Mouse (Mus musculus): Measurements from ENCODE around the gene Arfip2. TPM values are rescaled to one million over a fixed set of nuclear protein-coding genes. Genes with fewer than 3 reads are reported as not detected.
A peak's percentile ranks its signal among the peaks of the same experiment; 100 is the strongest.

The Arfip2 gene
- total RNA-seq, 2 experiments from 2014 or later = 13.4 TPM

DNA sequence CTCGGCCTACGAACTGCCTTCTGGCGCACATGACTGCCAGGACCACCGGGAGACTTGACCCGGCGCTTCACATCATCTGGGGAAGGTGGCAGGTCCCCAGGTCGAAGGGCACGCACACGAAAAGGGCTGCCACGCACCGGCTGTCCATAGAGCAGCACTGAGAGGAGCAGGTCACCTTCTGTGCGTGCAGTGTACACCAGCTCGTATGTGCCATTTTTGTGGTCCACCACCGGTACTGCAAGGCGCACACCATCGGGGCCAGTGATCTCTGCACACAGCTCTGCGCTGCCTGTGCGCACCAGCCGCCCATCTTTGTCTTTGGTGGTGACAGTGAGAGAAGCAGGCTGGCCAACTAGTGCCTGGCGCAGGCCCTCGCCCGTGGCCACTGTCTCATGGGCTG is 22.4 kb downstream of the Arfip2 start:
- intact Hi-C loops (cut with DNase I) = no loop called here
- DNase-seq = no peak

DNA sequence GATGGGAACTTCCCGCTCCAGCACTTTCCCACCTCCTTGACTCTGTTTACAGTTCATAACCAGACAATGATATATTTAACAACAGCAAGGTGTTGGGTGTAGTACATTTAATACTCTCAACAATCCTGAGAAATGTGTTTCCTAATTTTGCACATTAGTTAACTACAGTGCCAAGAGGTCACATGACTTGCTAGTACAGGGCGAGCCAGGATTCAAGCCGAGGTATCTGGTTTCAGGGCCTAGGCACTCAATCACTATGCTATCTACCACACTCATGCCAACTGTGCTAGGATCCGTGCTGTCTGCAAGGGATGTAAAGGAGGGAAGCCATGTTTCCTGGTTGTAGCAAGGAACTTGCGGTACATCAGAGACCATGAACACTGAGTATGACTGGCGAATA is 23.7 kb downstream of the Arfip2 start:
- intact Hi-C loops (cut with DNase I) = no loop called here
- no peak for DNase-seq

DNA sequence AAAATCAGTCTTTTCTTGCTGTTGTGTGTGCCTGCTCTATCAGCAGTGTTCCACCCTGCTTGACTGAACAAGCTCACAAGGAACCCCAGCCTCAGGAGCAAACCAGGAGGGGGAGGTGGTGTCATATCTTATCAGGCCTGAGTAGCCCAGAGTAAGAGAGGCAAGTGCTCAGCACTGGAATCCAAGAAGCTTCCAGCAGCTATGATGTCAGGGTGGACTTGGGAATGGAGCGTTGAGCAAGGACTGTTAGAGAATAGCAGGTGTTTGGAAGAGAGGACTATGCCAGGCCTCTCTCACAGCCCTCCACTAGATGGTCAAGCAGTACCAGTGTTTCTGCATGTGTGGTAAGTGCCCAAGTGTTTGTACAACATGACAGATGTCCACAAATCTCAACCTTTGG is 24.5 kb downstream of the Arfip2 start:
- intact Hi-C loops (cut with DNase I) = no loop called here
- no peak for DNase-seq

DNA sequence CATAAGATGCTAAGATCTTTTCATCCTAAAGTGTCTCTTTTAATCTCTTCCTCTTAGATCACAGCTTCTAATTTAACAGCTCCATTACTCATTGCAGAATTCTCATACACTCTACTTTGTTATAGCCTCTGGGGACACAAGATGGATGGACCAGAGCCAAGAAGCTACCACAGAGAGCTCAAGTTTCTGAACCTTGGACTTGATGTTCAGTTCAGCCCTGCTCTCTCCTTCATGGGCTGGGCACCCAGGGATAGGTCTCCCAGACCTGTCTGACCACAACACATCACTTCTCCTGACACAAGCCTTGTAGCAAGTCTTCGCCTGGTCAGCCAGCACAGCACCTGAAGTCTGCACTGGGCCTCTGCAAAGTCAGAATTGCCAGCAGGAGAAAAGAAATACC is 25.8 kb downstream of the Arfip2 start:
- intact Hi-C loops (cut with DNase I) = loop anchor here (5.0 kb wide), 1 partner anchor 38 kb away; the partner anchor contains the start of gene Dnhd1

DNA sequence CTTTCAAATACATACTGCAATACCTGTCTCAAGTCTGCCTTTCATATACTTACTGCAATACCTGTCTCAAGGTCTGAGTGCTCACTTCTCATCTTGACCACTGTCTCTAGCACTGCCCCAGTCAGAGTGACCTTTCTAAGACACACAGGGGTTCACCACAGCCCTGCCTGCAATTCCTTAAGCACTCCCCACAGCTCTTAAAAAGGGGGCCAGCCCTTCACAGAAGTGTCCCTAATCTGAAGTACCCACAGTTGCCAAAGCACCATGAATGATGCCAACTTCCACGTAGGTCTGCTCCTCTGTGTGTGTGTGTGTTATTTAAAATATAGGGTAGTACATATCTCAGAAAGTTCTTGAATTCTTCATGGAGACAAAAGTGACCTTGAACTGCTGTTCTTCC is 28.4 kb downstream of the Arfip2 start:
- no peak for DNase-seq
- intact Hi-C loops (cut with DNase I) = loop anchor here (5.0 kb wide), 1 partner anchor 41 kb away; the partner anchor contains the start of gene Dnhd1

More for the DNA sequence above, 25.8 kb downstream of the Arfip2 start:
- no peak for DNase-seq

DNA sequence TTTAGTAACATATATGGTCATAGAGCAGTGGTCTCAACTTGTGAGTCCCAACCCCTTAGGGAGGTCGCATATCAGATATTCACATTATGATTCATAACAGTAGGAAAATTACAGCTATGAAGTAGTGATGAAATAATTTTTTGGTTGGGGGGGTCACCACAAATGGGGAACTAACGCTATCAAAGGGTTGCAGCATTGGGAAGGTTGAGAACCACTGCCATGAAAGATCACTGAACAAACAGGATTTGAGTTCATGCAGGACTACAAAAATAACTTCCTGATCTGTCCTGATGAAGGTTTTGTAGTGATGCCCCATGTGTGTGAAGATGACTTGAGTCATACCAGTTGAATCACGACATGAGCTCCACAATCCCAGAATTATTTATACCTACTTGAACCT is 31.7 kb downstream of the Arfip2 start:
- DNase-seq = no peak
- intact Hi-C loops (cut with DNase I) = no loop called here

DNA sequence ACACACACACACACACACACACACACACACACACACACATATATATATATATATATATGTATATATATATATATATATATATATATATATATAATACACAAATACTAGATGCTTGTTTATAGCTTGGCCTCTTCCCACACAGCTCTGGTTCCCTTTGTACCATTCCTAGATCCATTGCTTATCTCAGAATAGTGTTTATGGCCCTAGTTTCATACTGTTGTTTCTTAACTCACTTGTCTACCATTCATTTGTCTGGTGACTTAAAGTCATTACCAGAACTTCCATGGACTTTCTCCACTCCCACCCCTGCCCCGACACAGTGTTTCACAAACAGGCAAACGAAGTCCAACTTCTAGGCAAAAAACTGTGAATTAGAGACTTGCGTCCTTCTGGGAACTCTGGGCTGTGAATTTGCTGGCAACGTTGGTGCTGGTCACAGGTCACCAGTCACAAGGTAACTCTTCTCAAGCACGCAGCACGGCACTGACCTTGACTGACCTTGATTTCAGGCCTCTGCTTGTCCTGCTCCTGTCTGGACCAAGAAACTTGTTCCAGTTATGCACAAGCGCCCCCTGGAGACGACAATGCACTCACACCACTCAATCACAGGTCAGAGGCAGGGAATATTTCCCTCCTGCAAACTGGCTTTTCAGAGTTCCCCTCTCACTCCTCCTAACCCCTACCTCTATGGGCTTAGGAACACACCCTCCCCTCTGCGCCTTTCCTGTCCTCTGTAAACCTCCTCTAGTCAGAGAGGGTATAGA is 37.2 kb downstream of the Arfip2 start:
- intact Hi-C loops (cut with DNase I) = loop anchor here (2.0 kb wide), 1 partner anchor 48 kb away; the partner anchor contains the start of gene Smpd1
- DNase-seq = peak; percentile 74 to 78

DNA sequence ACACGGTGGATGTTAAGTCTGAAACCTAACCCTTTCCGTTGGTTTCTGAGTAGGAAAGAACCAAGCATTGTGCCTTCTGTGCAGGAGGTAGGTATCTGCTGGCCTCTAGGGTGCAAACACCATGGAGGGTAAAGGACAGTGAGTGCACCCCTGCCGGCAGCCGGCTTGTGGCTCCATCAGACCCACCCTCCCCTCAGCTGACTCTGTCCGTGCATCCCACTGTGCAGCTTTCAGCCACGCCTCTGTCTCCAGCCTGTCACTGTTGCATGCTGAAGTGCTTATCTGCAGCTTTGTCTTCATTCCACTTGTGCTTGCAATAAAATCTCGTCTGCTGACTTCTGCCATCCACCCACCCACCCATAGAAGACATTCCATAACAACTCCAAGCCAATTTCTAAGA is 50.1 kb downstream of the Arfip2 start:
- intact Hi-C loops (cut with DNase I) = no loop called here
- DNase-seq = no peak

DNA sequence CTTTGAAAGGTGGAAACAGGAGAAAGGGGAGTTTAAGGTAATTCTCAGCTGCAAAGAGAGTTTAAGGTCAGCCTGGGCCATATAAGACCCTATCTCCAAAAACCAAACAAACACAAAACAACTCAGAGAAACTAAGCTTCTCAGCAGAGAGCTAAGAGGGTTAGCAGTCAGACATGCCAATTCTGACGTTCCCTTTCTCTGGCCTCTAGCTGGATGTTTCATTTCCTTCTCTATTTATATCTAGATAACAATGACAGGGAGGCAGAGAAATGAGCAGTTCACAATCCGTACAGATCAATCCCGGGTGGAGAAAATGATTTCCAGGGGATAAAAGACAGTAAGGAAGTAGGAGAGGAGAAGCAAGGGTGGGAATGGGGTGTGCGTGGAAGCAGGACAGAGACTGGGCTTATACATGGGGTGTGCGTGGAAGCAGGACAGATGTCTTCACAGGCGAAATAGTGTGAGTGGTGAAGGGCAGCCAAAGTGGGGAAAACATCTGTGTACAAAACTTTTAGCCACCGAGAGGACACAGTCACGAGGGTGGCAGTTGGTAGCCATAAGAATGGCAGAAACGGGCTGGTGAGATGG is 51.8 kb downstream of the Arfip2 start:
- intact Hi-C loops (cut with DNase I) = no loop called here
- no peak for DNase-seq

Other genes starting within 250 kb of the Arfip2 start
- gene Fam160a2, start 240.4 kb downstream of the Arfip2 start, total RNA-seq (2021) = 10 to 100 TPM; 18.1 to 19.0 TPM
- not detected for gene Cnga4, start 235.8 kb downstream of the Arfip2 start, total RNA-seq (2021)
- not detected for gene Cckbr, start 214.7 kb downstream of the Arfip2 start, total RNA-seq (2021)
- gene Cavin3, start 158.1 kb downstream of the Arfip2 start, total RNA-seq (2021) = 10 to 100 TPM; 19.9 to 22.4 TPM
- gene Smpd1, start 86.1 kb downstream of the Arfip2 start, total RNA-seq (2021) = 100 to 1,000 TPM; 156 to 163 TPM
- gene Apbb1, start 58.8 kb downstream of the Arfip2 start, total RNA-seq (2021) = 100 to 1,000 TPM; 116 TPM
- gene Hpx, start 40.3 kb downstream of the Arfip2 start, total RNA-seq (2021) = not detected
- 10 to 100 TPM; 22.9 to 23.0 TPM for gene Trim3, start 6.8 kb downstream of the Arfip2 start, total RNA-seq (2021)
- gene Timm10b, start 360 bp downstream of the Arfip2 start, total RNA-seq (2021) = 10 to 100 TPM; 84.2 to 85.0 TPM
- gene Gm45799, start 136 bp upstream of the Arfip2 start, total RNA-seq (2021) = 1 to 10 TPM in 1 of 2 experiments, under 1 TPM in 1; 1.00 to 6.3 TPM
- gene Dnhd1, start 10.4 kb upstream of the Arfip2 start, total RNA-seq (2021) = under 1 TPM; 0.62 to 0.72 TPM
- 10 to 100 TPM; 95.1 to 98.9 TPM for gene Ilk, start 96.2 kb upstream of the Arfip2 start, total RNA-seq (2021)
- 10 to 100 TPM; 10.1 to 11.2 TPM for gene Rrp8, start 97.0 kb upstream of the Arfip2 start, total RNA-seq (2021)
- 100 to 1,000 TPM in 1 of 2 experiments, 10 to 100 TPM in 1; 97.5 to 100 TPM for gene Taf10, start 103.9 kb upstream of the Arfip2 start, total RNA-seq (2021)
- 10 to 100 TPM; 44.7 to 47.5 TPM for gene Tpp1, start 111.8 kb upstream of the Arfip2 start, total RNA-seq (2021)
- 1 to 10 TPM; 8.6 to 9.8 TPM for gene Dchs1, start 147.2 kb upstream of the Arfip2 start, total RNA-seq (2021)
- gene Mrpl17, start 170.7 kb upstream of the Arfip2 start, total RNA-seq (2021) = 100 to 1,000 TPM; 115 to 117 TPM

Data from heart, postnatal 36 days (tissue).